Mouse (Mus musculus) brown adipose tissue, adult 24 weeks (tissue): ENCODE measurements around the gene Socs1. TPM values are rescaled to one million over a fixed set of nuclear protein-coding genes. Genes with fewer than 3 reads are reported as not detected.

Experiments
- H3K27ac ChIP-seq: fragments of 200-500 bp; replicated peaks from 2 replicates; pipeline ENCODE4 v1.5.1; 2012; ENCODE audit warnings: low read depth, mild to moderate bottlenecking, low read length
- H3K4me1 ChIP-seq: fragments of 200-500 bp; 2 replicates; pipeline ENCODE4 v1.6.1; 2012; ENCODE audit warnings: low read length, mixed read lengths; ENCODE audit not compliant: control insufficient read depth, insufficient read depth, insufficient read length
- H3K4me3 ChIP-seq: fragments of 200-500 bp; 2 replicates; pipeline ENCODE4 v1.5.1; 2012; ENCODE audit warnings: low read depth, mild to moderate bottlenecking, low read length, moderate library complexity; ENCODE audit not compliant: insufficient read depth
- polyA plus RNA-seq: library from polyadenylated mRNA; stranded (reverse); fragments of >200 nt; gene quantifications from 2 replicates; pipeline ENCODE4 v1.2.4, GENCODE M21; 2012; ENCODE audit not compliant: missing spikeins, insufficient read depth, insufficient read length

The Socs1 gene
- polyA plus RNA-seq, 1 experiment = not detected

DNA sequence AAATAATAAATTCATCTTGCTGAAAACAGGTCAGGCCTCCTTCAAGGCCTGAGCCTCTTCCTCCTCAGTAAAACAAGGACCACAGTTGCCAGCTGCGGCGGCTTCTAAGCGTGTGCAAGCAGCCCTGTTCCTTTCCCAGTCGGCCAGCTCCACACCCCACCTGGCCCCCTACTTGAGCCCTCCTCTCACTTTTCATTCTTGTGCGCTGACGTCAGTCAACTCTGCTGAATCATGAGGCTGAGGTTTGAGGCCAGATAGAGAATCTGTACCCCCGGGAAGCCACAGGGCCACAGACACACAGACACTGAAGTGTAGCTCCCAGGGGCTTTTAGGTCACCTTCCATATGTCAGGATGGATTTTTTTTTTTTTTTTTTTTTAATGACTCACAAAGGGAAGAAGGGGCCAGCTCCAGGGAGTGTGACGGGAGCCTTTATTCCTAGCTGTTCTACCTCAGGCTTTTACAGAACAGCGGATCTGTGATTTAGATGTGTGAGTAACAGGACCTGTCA is 3.4 kb downstream of the Socs1 start:
- no peak overlapping the region for H3K4me3 ChIP-seq
- no peaks in the 10 kb centered on the region for H3K4me1 ChIP-seq
- no peak overlapping the region for H3K27ac ChIP-seq

DNA sequence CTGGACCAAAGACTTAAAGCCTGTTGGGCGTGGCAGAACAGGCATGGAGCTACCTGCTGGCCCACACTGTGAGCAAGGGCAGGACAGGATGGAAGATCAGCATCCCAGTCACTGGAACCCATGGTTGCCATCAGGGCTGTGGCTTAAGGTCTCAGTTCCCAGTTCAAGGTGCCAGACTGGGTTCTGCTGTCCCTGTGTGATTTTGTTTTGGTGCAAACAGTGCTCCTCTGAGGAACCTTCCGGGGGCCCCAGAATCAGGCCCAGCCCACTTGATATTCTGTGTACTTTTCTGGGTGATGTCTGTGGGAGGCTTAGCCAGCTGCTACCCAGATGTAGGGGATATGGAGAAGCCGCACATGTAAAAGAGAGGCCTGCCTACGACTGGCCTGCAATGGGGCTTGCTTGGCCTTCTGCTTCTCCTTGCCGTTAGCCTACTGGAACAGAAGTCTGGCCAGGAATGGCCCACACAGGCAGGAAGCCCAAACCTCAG is 4.7 kb downstream of the Socs1 start:
- Histone ChIP-seq H3K27ac (no peak overlapping the region), H3K4me1 (no peaks in the 10 kb centered on the region), H3K4me3 (no peak overlapping the region)

DNA sequence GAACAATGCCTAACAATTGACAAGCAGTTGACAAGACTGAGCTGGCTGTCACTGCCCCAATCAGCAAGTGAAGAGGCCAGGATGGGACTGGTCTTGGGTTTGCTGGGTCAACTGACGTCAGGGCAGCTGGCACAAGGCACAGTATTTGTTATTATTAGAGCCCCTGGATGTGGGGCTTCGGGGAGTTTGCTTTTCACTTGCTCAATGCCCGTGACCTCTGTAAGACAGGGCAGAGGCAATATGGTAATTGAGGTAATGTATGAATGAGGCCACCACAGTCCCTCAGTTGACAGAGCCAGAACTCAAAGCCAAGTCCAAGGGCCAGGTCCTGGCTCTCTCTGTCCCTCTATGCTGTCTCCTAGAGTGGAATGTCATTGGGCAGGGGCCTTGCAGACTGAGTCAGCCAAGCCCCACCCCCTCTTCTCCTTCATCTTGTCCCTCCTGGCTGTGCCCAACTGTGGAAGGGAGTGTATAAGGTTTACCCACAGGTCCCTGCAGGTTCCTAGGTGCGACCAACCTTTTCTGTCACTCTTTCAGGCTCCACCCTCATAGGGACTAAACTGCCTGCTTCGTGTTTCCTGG is 7.7 kb downstream of the Socs1 start:
- no peak overlapping the region for H3K4me3 ChIP-seq
- H3K27ac ChIP-seq = no peak overlapping the region
- no peaks in the 10 kb centered on the region for H3K4me1 ChIP-seq

- no peaks in the 10 kb centered on the region for H3K4me1 ChIP-seq
- no peak overlapping the region for H3K27ac ChIP-seq
- H3K4me3 ChIP-seq = no peak overlapping the region
Measured at GRCm38 (mm10) chr16:10776322-10776721, 9.0 kb downstream of the Socs1 start.

- Histone ChIP-seq H3K27ac (no peak overlapping the region), H3K4me3 (no peak overlapping the region), H3K4me1 (no peaks in the 10 kb centered on the region; the same call in 1 of the 2 replicates)
Measured at GRCm38 (mm10) chr16:10774726-10775125, 10.6 kb downstream of the Socs1 start.

GRCm38 (mm10) chr16:10773543-10773942 is 11.8 kb downstream of the Socs1 start:
- Histone ChIP-seq H3K4me1 (no peaks in the 10 kb centered on the region; the same call in 1 of the 2 replicates), H3K27ac (no peak overlapping the region), H3K4me3 (no peak overlapping the region)

- Histone ChIP-seq H3K27ac (no peak overlapping the region), H3K4me1 (no peaks in the 10 kb centered on the region; the same call in 1 of the 2 replicates)
Measured at GRCm38 (mm10) chr16:10771769-10772510, 13.4 kb downstream of the Socs1 start.

GRCm38 (mm10) chr16:10770531-10771325 is 14.6 kb downstream of the Socs1 start:
- Histone ChIP-seq H3K4me3 (no peak overlapping the region), H3K4me1 (no peaks in the 10 kb centered on the region; the same call in 1 of the 2 replicates), H3K27ac (no peak overlapping the region)

More at GRCm38 (mm10) chr16:10771769-10772510, 13.4 kb downstream of the Socs1 start:
- no peak overlapping the region for H3K4me3 ChIP-seq

- no peak overlapping the region for H3K4me3 ChIP-seq
- no peak overlapping the region for H3K27ac ChIP-seq
- H3K4me1 ChIP-seq = no peaks in the 10 kb centered on the region; the same call in 1 of the 2 replicates
Measured at GRCm38 (mm10) chr16:10769661-10770060, 15.7 kb downstream of the Socs1 start.

DNA sequence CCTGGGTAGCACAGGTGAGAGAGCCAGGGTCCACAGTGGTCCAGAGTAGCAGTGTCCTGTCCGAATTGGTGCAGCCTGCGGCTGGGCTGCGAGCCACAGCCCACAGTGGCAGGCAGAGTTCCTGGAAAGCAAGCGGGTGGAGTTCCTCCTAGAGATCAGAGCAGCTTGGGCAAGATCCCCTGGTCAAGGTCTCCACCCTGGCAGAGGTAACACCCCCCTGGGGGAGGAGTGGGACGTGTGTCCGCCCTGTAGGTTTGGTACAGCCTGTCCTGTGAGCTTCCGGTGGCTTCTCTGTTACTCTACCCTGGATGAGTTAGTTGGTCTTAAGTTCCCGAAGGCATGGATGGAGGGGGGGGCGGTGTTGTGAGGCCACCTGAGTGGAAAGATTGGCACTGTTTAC is 16.5 kb downstream of the Socs1 start:
- H3K4me3 ChIP-seq = no peak overlapping the region
- H3K4me1 ChIP-seq = no peaks in the 10 kb centered on the region; the same call in 1 of the 2 replicates
- no peak overlapping the region for H3K27ac ChIP-seq

DNA sequence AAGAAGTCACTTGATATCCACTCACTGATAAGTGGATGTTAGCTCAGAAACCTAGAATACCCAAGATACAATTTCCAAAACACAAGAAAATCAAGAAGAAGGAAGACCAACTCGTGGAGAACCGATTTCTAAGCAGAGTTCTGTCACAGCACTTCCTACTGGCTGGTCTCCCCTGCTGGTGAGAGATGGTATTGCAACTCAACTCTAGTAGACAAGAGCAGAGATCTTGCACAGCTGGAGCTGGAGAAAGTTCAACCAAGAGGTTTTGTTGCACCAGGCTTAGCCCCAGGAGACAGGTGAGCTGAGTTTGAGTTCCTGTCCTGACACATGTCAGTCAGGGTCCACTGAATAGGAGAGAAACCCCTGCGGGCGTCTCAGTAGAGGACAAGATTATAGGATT is 18.2 kb downstream of the Socs1 start:
- H3K27ac ChIP-seq = no peak overlapping the region
- no peak overlapping the region for H3K4me3 ChIP-seq
- H3K4me1 ChIP-seq = no peaks in the 10 kb centered on the region; the same call in 1 of the 2 replicates

- Histone ChIP-seq H3K27ac (no peak overlapping the region), H3K4me3 (no peak overlapping the region), H3K4me1 (peaks cover 5% of the 10 kb centered on the region)
Measured at GRCm38 (mm10) chr16:10764323-10764722, 21.0 kb downstream of the Socs1 start.

DNA sequence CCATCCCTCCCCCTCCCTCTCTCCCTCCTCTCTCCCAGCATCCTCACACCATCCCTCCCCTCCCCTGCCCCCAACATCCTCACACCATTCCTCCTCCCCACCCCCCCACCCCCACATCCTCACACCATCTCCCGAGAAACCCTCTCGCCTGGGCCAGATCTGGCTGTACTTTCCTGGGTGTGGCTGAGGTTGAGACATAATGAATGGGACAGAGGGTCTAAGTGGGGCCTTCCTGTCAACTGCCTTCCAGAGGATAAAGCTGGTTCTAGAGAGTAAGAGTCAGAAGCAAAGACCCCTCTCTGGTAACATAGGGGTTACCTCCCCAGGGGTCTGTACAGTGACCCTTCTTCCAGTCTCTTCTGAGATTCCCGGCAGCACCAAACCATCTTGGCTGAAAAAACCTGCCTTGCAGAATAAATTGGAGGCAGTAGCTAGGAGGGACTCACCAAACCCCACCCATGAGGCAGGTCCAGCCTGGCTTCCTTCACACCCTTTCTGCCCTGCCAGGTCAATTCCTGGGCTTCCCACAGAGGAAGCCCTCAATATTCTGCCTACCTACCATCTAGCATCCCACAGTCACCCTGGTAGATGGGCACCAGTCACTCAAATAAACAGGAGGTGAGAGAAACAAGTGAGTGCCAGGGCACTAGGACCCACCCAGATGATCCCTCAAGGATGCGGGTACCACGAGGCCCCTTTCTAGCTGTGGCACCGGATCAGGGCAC is 21.6 kb downstream of the Socs1 start:
- peaks cover 5% of the 10 kb centered on the region for H3K4me1 ChIP-seq
- H3K27ac ChIP-seq = no peak overlapping the region
- H3K4me3 ChIP-seq = no peak overlapping the region

GRCm38 (mm10) chr16:10762569-10763180 is 22.7 kb downstream of the Socs1 start:
- H3K4me3 ChIP-seq = no peak overlapping the region
- peaks cover 5% of the 10 kb centered on the region for H3K4me1 ChIP-seq
- no peak overlapping the region for H3K27ac ChIP-seq
